9 mouse cellular contexts compared by ENCODE assay signal in the genomic region with DNA sequence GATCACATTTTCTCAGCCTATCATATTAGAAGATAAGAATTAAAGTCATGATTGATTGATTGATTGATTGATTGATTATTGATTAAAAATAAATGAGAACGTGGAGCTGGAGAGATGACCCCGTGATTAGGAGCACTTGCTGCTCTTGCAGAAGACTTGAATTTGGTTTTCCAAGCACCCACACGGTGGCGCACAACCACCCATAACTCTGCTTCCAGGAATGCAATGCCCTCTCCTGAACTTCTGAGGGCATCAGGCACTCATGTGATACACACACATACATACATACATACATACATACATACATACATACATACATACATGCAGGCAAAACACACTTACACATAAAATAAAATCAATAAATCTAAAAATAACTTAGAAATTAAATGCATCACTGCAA. TPM values are rescaled to one million over a fixed set of nuclear protein-coding genes. Genes with fewer than 3 reads are reported as not detected.
DNase-seq lines count a peak whose midpoint lies in the region; ATAC-seq and TF ChIP-seq lines count a peak whose summit lies in the region.
"Had no signal": no experiment of that assay in that cellular context is flagged by ENCODE, and none has a peak within 500 bp of the region (broad histone marks: within the 10 kb centered on the region; RNA-seq: fewer than 3 reads in every experiment).

No protein-coding gene starts in this region.

- peak; percentile 25 to 26 for DNase-seq in cerebellum, postnatal 14 days
- DNase-seq in lung, adult 18-20 months = peak; percentile 14 to 30
- no peak for DNase-seq in lung, postnatal 25 days (ENCODE audit: low spot score)
- DNase-seq in embryonic facial prominence, embryonic 10.5 days (ENCODE audit: low spot score) = peak; percentile 19
- no peak for DNase-seq in right cerebral cortex, adult 2 months (ENCODE audit: low spot score in 2 of 2)
- DNase-seq in cerebellum, adult 11 months = no peak

- no peak overlapping the region for H3K27ac ChIP-seq in embryonic facial prominence, embryonic 10.5 days (replicated peaks)
- no peak overlapping the region for H3K27ac ChIP-seq in small intestine, adult 2 months (ENCODE audit: insufficient read depth, low read depth, low read length)
- H3K27ac ChIP-seq: macrophage had no signal

- H3K36me3 ChIP-seq in embryonic facial prominence, embryonic 10.5 days (replicated peaks) = 0 out of 2 replicates have a peak, but pooled peaks cover 5% of the 10 kb centered on the region
- H3K36me3 ChIP-seq in small intestine, adult 2 months (ENCODE audit: control insufficient read depth, insufficient read depth, low read length) = peaks cover 1% of the 10 kb centered on the region

- TF ChIP-seq CTCF in small intestine, adult 2 months (IDR thresholded peaks at IDR 0.05; ENCODE audit: extremely low read depth, insufficient read length, insufficient replicate concordance, low read depth, low read length) = peak; percentile 56; the same call in 1 of the 2 replicates

- no peaks in the 10 kb centered on the region for H3K27me3 ChIP-seq in embryonic facial prominence, embryonic 10.5 days (replicated peaks; ENCODE audit: low read depth, poor library complexity, severe bottlenecking)
- H3K27me3 ChIP-seq in small intestine, adult 2 months (ENCODE audit: control insufficient read depth, insufficient read depth, low read length) = no peaks in the 10 kb centered on the region

- 60% methylated on average over 4 of the region's 4 CpGs for WGBS in embryonic facial prominence, embryonic 10.5 days
- WGBS in small intestine, adult 2 months = 52% methylated on average over 4 of the region's 4 CpGs

- TF ChIP-seq POLR2A in small intestine, adult 2 months (IDR thresholded peaks at IDR 0.05; ENCODE audit: low read depth, low read length) = no peak

- H3K4me3 ChIP-seq in embryonic facial prominence, embryonic 10.5 days = no peak overlapping the region
- no peak overlapping the region for H3K4me3 ChIP-seq in small intestine, adult 2 months (ENCODE audit: low read depth, low read length)

- no peaks in the 10 kb centered on the region for H3K9me3 ChIP-seq in embryonic facial prominence, embryonic 10.5 days

- no peak for ATAC-seq in cerebellum, adult (ENCODE audit: insufficient number of reproducible peaks, low FRiP score, low TSS enrichment)

- H3K4me1 ChIP-seq in embryonic facial prominence, embryonic 10.5 days = no peaks in the 10 kb centered on the region
- H3K4me1 ChIP-seq in small intestine, adult 2 months (ENCODE audit: control insufficient read depth, insufficient read depth, insufficient read length, low read length) = no peaks in the 10 kb centered on the region

RNA-seq across cellular contexts. Expression of a gene that starts 45.6 kb away (rescaled TPM):
- 0.24 and 0.41 TPM in 2 replicates for polyA plus RNA-seq in embryonic facial prominence, embryonic 10.5 days (2016; fragmentation: Nextera tagmentation; extraction: Ambion mirVana)
- polyA plus RNA-seq in small intestine, adult 2 months (2012; rRNA removed) = 26.4 and 35.8 TPM in 2 replicates

Comparison
In these comparisons a context has a peak if more than half of its experiments do, and no peak if none do; other contexts are left out.
1. DNase-seq: peak in cerebellum, postnatal 14 days (2 of 2), lung, adult 18-20 months (2 of 2) and embryonic facial prominence, embryonic 10.5 days (single experiment); none in lung, postnatal 25 days (single experiment), right cerebral cortex, adult 2 months (0 of 2) and cerebellum, adult 11 months (single experiment).
2. RNA of a gene that starts 45.6 kb away (polyA plus RNA-seq): 26.4 to 35.8 TPM in small intestine, adult 2 months; 0.24 to 0.41 TPM in embryonic facial prominence, embryonic 10.5 days; every median in the first group is over 10 times any median in the second.